Mouse (Mus musculus): ENCODE data around the gene Ccnk.

- TF ChIP-seq CTCF (IDR thresholded peaks at IDR 0.05; ENCODE audit: low read depth, low read length), result no peak
- TF ChIP-seq POLR2A (IDR thresholded peaks at IDR 0.05; ENCODE audit: borderline replicate concordance, low read depth, low read length), result no peak
Measured at GRCm38 (mm10) chr12:108249522-108249921, 70.1 kb downstream of the Ccnk start.
